Mouse (Mus musculus) G1E-ER4 (cell line): ENCODE data around the gene Slc16a12. TPM values are rescaled to one million over a fixed set of nuclear protein-coding genes. Genes with fewer than 3 reads are reported as not detected.

Experiments used
- GATA1 ChIP-seq: IDR thresholded peaks from one replicate; pipeline ENCODE4 v1.8.0; 2012; ENCODE audit warnings: low read length, inconsistent platforms
- polyA plus RNA-seq: library from polyadenylated mRNA; stranded (reverse); fragments of >175 nt; gene quantifications from 2 replicates; pipeline ENCODE4 v1.2.3, GENCODE M21; 2012

Gene Slc16a12
- polyA plus RNA-seq, 1 experiment = not detected

- TF ChIP-seq GATA1 = no peak
Measured at GRCm38 (mm10) chr19:34699300-34699699, 47.8 kb downstream of the Slc16a12 start.

- no peak for TF ChIP-seq GATA1
Measured at GRCm38 (mm10) chr19:34698852-34699251, 48.2 kb downstream of the Slc16a12 start.

DNA sequence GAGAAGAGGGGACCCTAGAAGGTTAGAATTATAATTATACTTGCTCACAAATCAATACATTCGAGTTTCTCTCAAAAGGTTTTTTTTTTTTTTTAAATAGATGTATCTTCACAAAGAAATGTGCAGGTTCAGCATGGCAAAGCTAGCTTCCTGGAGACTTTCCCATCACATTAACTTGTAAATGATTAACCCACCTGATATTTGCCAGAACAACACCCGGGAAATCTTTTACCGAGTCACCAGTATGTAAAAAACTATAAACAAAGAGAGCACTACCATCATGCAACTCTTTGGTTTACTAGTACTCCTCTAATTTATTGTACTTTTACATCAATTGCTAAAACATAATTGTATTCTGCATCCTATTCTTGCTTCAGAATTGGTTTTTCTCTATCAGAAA is 48.7 kb downstream of the Slc16a12 start:
- TF ChIP-seq GATA1 = no peak

GRCm38 (mm10) chr19:34697461-34697860 is 49.6 kb downstream of the Slc16a12 start:
- TF ChIP-seq GATA1 = no peak

DNA sequence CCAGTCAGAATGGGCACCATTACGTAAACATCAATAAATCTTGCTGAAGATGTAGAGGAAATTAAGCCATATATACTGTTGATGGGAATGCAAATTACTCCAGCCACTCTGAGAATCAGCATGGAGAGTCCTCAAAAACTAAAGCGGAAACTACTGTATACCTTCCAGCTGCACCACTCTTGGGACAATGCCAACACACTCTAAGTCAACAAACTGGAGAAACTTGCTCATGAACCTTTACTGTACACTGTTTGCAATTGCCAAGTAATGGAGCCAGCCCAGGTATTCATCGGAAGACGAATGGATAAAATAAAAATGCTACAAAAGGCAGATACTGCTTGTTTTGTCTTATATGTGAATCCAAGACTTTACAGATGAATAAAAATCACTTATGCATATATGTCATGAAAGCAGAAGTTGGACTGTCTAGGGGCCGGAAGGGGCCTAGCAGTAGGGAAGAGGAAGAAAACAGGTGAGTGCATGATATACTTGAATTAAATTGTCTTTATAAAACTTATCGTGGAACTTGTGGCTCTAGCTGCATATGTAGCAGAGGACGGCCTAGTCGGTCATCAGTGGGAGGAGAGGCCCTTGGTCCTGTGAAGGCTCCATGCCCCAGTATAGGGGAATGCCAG is 50.6 kb downstream of the Slc16a12 start:
- TF ChIP-seq GATA1 = no peak

GRCm38 (mm10) chr19:34691402-34691801 is 55.7 kb downstream of the Slc16a12 start:
- TF ChIP-seq GATA1 = no peak

DNA sequence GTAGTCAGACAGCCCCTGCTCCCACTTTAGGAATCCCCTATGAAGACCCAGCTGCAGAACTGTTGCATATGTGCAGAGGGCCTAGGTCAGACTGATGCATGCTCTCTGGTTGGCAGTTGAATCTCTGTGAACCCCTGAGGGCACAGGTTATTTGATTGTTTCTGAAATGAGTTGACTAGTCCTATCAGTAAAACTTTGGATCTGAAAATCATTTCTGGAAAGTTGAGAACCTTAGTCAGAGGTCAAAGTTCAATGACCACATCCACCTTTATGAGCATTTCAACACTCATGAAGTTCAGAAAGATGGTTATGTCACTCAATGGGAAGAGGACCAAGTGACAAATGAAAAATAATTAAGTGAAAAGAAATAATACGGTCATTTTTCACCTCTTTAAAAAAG is 61.6 kb downstream of the Slc16a12 start:
- TF ChIP-seq GATA1 = no peak

GRCm38 (mm10) chr19:34684857-34685256 is 62.2 kb downstream of the Slc16a12 start:
- TF ChIP-seq GATA1 = no peak

GRCm38 (mm10) chr19:34678428-34678827 is 68.7 kb downstream of the Slc16a12 start:
- peak; percentile 66 for TF ChIP-seq GATA1

GRCm38 (mm10) chr19:34673476-34673875 is 73.6 kb downstream of the Slc16a12 start:
- no peak for TF ChIP-seq GATA1

DNA sequence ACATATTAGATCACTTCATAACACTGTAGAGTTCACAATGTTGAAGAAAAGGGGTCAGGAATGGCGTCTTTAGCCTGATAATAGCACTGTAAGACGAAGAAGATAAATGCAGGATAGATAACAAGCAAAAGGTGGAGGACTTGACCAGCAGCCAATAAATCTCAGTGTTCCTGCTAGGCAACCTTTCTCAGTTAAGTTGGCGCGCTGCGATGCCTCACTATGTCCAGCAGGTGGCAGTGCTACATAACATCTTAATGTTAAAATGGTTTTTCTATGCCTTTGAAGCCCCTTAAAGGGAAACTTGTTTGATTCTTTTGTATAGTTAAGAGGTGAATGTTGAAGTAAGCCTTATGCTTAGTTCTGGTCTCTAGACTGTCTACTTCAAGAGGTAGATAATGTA is 81.0 kb downstream of the Slc16a12 start:
- TF ChIP-seq GATA1 = no peak

- TF ChIP-seq GATA1 = no peak
Measured at GRCm38 (mm10) chr19:34662740-34663139, 84.3 kb downstream of the Slc16a12 start.

DNA sequence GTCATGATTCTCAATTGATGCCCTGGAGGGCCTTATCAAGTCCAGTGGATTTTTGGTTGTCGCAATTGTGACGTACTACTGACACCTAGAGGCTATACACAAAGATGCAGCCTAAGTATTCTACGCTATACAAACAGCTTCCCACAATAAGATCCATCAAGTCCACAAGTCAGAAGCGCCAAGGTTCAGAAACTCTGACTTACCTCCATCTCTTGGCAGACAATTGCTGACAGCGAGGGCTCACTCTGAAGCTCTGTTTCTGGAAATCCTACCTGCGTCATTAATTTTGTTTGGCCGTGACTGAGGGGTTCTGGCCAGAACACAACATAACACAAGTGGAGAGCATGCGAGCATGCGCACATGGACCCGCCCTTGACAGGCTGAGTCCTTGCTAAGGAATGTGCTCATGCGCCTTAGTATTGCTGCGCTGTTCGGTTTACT is 85.0 kb downstream of the Slc16a12 start:
- no peak for TF ChIP-seq GATA1

GRCm38 (mm10) chr19:34656511-34657298 is 90.4 kb downstream of the Slc16a12 start:
- TF ChIP-seq GATA1 = peak; percentile 92

DNA sequence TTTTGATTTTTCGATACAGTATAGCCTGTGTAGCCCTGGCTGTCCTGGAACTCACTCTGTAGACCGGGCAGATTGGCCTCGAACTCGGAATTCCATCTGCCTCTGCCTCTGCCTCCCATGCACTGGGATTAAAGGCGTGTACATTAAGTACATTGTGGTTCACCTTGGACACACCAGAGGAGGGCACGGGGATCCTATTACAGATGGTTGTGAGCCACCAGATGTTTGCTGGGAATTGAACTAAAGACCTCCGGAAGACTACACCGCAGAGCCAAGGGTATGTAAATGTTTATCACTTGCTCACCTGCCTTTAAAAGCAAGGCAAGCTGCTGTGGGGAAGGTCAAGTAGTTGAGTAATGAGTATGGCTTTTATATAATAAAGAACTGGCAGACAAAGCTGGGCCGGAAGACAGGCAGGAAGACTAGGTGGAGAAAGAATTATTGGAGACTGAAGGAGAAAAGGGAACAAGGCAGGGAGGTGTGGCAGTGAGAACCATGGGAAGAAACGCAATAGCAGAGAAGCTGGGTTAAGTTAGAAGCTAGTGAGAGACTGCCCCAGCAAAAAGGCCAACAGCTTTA is 91.8 kb downstream of the Slc16a12 start:
- no peak for TF ChIP-seq GATA1

DNA sequence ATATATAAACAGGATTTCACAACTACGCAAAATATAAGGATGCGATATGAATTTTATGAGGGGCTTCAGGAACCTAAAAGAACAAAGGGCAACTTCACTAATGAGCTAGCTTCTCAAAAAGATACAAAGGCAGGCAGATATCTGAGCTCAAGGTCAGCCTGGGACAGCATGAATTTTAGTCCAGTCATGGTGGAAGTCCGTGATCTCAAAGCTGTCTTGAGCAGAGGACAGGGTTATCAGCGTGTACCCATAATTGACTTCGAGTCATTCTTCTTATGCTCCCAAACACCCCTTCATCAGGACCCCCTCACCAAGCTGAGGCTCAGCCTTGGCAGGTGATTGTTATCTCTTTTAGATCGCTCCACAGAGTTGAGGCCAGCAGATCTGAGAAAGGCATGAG is 96.1 kb downstream of the Slc16a12 start:
- no peak for TF ChIP-seq GATA1

DNA sequence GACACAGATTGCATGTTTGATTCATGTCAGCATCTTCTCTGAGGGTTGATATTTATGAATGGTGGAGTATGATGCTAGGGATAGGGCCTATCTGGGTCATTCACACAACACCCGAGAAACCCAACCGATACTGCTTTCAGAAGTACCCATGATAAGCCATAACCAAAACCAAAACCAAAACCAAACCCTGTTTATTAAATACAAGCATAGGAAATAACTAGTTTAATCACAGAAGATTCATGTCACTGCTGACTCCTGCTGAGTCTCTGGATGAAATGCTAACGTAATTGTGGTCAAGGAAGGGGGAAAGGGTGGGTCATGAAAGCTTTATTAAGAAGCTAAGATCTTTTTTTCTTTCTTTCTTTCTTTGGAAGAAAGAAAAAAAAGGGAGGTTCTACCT is 96.8 kb downstream of the Slc16a12 start:
- TF ChIP-seq GATA1 = no peak
